Mouse (Mus musculus) kidney, adult 8-10 months (tissue): Measurements from ENCODE around the gene Gm49711.

ENCODE experiments used
- DNase-seq, 2 experiments: peaks; one replicate each; pipeline ENCODE4 v3.0.0; 2022

Gm49711 gene

GRCm38 (mm10) chr16:92127226-92127625 lies 69.1 kb downstream of the Gm49711 start:
- DNase-seq: no peak

DNA sequence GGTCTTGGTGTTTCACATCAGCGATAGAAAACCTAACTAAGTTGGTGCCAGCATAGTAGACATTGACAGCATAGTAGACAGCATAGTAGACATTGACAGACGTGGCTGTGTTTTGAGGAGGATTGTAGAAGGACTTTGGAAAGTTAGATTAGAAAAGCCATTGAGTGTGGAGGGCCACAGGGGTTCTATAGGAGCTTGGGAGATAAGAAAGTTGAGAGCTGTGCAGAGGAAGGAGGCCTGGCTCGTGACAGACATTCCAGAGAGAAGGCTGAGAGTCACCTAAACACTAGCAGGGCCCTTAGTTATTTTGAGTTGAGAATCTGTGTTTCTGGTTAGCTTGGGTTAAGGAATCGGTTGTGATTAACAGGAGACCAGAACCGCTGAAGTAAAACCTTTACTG lies 69.5 kb downstream of the Gm49711 start:
- DNase-seq: no peak

GRCm38 (mm10) chr16:92129843-92130242 lies 71.7 kb downstream of the Gm49711 start:
- no peak for DNase-seq

DNA sequence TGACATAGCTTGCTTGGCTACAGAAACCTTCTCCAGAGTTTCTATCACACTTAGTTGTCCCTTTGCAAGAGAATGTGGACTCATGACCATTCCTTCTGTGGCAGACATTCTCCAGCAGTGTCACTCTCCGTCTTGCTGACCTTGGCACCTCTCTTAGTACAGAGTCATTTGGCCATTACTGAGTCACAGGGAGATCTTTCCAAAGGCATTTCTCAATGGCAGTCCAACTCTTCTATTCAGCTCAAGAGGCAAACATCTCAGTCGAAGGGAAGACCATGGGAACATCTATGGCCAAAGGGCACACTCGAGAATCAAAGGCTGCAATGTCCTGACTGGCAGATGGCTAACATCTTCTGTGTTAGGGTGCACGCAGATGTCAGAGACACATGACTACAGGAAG lies 74.4 kb downstream of the Gm49711 start:
- no peak for DNase-seq

DNA sequence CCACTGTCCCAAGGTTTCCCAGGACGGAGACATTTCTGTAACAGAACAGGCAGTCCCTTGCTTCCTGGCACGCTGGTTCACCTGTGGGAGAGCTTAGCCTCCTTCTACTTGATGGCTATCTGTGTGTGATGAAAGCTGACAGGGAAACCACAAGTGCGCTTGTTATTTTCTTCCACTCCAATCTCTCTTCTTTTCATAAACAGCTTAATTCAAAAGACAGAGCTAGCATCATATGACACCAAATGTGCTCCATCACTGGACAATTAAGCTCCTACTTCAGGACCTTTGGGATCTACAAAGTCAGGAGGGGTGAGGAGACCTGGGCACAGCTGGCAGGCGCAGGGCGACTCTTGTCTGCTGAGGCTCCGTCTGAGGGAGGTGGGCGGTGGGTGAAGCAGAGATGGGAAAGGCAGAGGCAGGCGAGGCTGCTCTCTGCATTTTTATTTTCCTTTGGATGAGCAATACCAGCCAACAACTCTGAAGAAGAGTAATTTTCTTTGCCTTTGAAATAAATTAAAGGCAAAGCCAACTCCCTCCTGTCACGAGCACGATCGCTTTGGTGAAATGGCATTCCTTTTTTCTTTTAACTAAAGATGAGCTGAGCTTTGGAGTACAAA lies 76.1 kb downstream of the Gm49711 start:
- DNase-seq: no peak

DNA sequence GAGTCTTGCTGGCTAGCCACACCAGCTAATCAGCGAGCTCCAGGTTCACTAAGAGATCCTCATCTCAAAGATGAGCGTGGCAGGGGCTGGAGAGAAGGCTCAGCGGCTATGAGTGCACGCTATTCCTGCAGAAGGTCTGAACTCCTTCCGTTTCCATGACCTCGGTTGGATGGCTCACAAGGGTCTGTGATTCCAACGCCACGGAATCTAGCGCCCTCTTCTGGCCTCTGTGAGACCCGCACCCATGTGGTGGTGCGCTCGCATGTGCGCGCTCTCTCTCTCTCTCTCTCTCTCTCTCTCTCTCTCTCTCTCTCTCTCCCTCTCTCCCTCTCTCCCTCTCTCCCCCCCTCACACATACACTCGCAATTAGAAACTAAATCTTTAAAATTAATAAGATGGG lies 78.2 kb downstream of the Gm49711 start:
- no peak for DNase-seq

DNA sequence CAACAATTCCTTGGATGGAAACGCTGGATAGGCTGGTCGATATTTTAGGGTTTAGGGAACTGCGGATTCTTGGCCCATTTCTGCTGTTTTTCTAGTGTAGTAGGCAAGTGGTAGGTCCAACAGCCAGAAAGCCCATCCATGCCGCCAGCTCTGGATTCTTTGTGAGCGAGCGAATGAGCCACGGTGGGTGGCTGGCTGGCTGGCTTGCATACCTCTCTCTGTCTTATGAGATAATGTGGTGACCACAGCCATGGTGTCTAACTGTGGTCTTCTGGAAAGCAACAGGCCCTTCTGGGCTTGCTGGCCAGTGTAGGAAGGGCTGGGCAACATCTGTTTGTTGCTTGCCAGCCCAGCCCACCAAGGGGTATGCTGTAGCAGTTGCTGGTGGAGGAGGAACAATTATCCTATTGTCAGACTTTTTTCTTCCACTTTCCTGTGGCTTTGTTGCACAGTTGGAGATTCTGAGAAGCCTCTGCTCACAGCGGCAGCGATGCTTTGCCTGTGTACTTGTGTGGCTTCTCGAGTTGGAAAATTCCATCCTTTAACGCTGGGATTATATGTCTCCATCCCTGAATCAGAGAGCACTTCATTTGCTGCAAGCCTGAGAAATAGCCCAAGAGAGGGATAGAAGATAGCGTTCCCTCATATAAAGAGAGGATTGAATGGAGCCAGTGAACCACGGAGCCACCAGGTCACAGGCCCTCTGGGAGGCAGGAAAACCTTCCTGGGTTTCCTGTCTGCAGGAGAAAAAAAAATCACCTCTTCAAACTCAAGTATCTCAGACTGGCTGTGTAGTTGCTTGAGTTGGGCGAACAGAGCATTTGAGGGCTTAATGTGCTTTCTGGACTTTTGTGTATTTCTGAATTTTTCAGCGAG lies 81.5 kb downstream of the Gm49711 start:
- no peak for DNase-seq

GRCm38 (mm10) chr16:92140328-92140727 lies 82.2 kb downstream of the Gm49711 start:
- DNase-seq: no peak

GRCm38 (mm10) chr16:92141021-92141420 lies 82.9 kb downstream of the Gm49711 start:
- no peak for DNase-seq

GRCm38 (mm10) chr16:92142426-92143012 lies 84.4 kb downstream of the Gm49711 start:
- no peak for DNase-seq

DNA sequence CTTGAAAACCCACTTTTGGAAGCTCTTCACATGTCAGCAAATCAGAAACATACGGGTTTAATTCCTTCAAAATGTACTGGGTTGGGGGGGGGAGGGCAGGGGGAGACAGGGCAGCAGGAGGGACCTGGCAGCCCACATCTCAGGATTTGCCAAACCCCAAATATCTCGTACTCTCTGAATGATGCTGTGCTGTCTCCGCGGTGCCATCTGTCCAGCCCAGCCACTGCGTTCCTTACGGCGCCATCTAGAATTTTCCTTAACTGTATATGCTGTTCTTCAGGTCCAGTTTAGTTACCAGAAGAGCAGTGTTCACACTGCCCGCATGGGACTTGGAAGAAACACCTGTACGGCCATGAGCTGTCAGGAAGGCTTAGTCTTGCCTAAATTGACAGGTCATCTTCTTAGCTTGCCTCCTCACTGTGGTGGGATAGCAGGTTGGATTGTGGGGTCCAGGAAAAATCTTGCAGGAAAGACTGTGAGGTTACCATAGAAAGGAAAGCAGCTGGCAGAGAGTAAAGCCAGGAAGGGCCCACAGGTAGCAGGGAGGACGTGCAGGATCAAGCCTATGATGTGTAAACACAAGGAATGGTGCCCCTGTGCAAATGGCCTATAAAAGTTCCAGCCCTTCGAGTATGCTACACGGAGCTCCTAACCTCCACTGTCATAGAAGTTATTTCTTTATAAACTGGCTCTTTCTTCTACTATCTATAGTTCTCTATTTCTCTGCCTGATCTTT lies 89.7 kb downstream of the Gm49711 start:
- no peak for DNase-seq

GRCm38 (mm10) chr16:92148367-92148728 lies 90.2 kb downstream of the Gm49711 start:
- DNase-seq: no peak

DNA sequence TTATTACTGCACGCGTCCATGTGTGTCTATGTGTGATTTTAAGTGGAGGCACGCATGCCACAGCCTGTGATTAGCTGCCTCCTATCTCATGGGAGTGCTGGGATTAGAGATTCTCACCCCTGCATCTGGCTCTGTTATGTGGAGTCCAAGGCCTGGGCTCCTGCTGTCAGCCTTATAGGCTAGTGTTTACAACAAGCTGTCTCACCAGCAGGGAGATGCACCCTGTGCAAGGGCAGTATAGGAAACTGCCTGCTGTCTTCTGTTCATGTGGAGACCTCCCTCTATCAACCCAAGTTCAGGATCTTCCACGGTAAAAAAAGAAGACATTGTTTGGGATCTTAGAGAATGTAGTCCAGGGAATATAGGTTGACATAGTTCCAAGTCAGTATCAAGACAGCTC lies 92.9 kb downstream of the Gm49711 start:
- no peak for DNase-seq

DNA sequence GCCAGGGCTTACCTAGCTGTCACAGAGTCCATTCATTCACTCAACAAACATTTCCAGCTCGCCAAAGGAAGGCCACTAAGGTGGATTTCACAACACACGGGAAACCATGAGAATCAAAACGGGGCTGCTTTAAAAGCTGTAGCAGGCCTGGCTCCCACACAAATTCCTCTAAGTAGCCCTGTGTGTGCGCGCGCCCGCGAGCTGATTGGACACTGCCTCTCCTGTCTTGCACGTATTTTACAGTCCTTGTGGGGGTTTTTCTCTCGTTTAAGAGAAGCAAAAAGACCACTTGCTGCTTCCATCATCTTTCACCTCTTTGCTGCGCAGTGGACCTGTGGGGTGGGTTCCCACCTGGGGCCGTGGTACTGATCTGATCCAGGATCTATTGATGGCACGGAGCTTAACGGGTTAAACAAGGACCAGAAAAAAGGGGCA lies 99.9 kb downstream of the Gm49711 start:
- peak; percentile 23 to 34 for DNase-seq

DNA sequence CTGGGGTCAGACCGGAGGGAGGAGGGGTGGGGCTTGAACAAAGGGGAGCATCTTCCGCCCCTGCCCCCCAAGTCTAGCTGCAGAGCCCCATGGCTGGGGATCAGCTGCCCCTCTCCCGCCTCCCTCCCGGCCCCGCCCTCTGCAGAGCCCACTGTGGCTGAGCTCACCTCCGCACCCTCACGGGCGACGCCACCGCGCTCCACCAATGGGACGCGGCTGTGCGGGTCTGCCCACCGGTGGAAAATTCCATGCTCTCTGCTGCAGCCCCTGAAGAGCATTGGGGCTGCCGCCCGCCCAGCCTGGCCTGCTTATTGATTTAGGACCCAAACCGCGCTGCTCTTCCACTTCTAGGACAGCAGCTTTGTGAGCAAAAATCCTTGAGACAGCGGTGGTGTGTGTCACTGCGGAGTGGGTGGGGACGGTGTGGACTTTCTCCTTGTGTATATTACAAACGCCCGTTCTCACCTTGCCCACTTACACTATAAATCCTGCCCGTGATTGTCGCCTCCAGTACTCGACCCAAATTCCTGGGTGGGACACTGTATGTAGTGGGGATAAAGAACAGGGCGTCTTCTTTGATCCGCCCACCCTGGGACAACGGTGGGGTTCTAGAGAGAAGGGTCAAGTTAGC lies 100.5 kb downstream of the Gm49711 start:
- peak; percentile 53 to 78 for DNase-seq

DNA sequence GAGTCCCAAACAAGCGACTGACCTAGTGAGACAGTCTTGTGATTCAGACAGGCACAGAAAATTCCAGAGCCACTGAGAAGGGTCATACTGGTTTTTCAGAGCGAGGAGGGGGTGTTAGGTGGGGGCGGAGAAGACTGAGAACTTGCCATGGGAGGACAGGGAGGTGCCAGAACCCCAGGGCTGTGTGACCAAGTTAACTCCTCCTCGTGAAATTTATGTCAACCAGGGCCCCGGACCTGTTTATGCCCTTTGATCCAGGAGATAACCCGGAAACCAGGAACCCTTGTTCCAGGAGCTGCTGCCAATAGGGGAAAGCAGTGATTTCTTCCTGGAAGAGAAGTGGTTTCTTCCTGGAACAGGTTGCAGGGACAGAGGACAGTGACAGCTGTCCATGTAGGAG lies 101.0 kb downstream of the Gm49711 start:
- peak; percentile 8 to 36 for DNase-seq

DNA sequence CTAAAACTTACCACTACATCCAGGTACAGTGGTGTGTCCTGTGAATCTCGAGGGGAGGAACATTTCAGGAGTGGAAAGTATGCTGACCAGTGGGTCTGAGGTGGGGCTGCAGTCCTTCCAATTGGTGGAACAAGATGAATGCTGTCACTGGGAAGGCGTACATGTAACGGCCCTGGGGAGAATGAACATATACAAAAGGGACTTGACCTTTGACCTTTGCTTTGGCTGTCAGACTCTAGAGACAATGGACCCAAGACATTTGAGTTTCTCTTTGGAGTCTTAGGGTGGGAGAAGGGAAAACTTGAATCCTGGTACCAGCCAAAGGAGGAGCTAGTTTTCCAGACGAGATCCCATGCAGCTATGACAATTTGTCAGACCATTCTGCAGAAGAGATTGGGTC lies 104.2 kb downstream of the Gm49711 start:
- DNase-seq: no peak

GRCm38 (mm10) chr16:92163545-92163944 lies 105.4 kb downstream of the Gm49711 start:
- no peak for DNase-seq

- peak; percentile 19 to 48 for DNase-seq
These were observed 117.9 kb downstream of the Gm49711 start for GRCm38 (mm10) chr16:92176052-92176451.

DNA sequence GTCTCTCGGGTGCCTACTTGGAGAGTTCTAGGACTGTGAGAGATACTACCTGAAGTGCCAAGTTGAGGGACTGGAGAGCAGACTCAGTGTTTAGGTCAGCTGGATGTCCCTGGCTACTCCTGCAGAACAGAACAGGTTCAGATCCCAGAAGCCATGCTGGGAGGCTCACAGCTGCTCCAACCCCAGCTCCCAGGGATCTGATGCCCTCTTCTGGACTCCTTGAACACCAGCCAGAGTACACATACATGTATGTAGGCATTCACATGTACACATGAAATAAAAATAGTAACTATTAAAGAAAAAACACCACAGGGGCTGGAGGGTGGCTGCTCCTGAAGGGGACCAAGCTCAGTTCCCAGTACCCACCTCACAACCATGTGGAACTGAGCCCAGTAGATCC lies 119.6 kb downstream of the Gm49711 start:
- no peak for DNase-seq

- DNase-seq: no peak
These were observed 121.2 kb downstream of the Gm49711 start for GRCm38 (mm10) chr16:92179306-92179705.

DNA sequence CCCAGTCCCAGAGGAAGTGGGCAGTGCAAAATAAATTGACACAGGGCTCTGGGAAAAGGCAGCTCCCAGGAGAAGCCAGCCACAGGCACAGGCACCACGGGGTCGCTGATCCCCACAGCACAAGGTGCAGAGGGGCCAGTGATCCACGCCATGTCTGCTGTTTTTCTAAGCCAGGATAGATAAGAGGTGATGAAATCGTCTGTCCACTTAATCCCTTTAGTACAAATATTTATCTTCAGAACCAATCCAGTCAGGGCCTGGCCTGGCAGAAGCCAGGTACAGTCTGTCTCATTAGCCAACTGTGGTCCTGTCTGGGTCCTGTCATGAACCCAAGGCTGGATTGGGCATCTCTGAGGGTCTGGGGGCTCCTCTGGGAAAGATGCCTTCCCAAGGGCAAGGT lies 125.4 kb downstream of the Gm49711 start:
- no peak for DNase-seq

- DNase-seq: no peak
These were observed 132.5 kb downstream of the Gm49711 start for GRCm38 (mm10) chr16:92190603-92191002.
